Mouse (Mus musculus): ENCODE measurements around the gene Psme3. TPM values are rescaled to one million over a fixed set of nuclear protein-coding genes. Genes with fewer than 3 reads are reported as not detected.

The Psme3 gene
- total RNA-seq (2021), result 100 to 1,000 TPM; 103 to 114 TPM
- long read RNA-seq, experiment 1, transcript Psme3-201 (11 exons, 2,664 nt), result major isoform, 37 of 46 reads
- long read RNA-seq, experiment 1, partial matches to known transcripts, result 3 of 46 reads
- long read RNA-seq, experiment 1, other reads (novel, unspliced or antisense), result 6 of 46 reads
- long read RNA-seq, experiment 2, transcript Psme3-201 (11 exons, 2,664 nt), result major isoform, 38 of 55 reads
- long read RNA-seq, experiment 2, partial matches to known transcripts, result 10 of 55 reads
- long read RNA-seq, experiment 2, other reads (novel, unspliced or antisense), result 7 of 55 reads

DNA sequence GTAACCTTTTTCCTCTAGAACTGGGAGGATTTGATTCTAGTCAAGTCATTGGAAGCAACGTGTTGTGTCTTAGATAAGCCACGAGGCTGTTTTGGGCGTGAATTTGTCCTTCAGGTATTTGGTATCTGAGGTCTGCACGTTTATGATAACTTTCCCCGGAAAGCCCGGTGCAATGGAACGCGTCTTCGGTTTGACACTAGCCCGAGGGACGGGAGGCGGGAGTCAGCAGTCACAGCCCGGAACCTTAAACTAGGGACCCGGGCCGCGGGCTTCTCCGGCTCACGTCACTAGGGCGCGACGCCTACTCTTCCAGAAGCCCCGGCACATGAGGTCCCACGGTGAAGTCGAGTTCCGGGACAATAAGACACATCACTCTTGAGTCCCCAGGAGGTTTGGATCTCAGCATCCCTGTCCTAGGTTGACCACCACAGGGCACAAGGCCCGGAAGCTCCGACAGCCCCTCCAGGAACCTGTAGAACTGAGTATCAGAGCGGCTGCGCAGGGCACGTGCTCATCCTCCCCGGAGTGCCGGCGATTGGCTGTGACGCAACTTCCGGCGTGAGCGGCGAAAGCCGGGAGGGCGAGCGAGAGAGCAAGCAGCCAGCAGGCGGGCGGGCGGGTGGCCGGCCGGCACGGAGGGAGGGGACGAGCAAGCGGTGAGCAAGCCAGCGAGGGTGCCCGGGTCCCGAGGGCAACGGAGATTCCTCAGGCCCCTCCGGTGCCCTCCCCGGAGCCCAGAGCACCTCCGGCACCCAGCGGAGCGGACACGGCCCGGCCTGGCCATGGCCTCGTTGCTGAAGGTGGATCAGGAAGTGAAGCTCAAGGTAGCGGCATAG, at the start of gene Psme3:
Gene Psme3, plus strand, starts transcription at position 549 of the 836 bp plus-strand sequence.
- DNase-seq (ENCODE audit: low spot score in 2 of 2), result peak; percentile 94 to 96

DNA sequence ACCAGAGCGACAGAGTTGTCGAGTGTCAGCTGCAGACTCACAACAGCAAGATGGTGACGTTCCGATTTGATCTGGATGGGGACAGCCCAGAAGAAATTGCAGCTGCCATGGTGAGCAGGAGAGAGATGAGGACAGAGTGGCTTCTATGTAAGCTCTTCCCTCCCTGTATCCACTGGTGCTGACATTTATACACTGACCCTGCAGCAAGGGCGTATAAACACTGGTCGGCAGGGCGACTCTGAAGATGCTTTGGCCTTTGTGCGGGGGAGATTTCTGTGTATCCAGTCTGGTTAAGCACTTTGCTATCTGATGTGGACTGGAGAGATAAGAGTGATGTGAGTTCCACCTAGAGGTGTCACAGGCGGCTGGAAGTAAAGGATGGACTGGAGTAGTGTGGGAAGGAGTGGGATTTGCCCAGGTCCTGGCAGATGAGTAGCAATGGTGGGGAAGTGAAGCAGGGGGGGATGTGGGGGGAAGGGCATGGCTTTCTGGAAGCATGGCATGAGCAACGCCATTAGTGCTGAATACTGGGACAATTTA, 46.4 kb upstream of the Psme3 start:
- no peak for DNase-seq (ENCODE audit: low spot score in 2 of 2)

DNA sequence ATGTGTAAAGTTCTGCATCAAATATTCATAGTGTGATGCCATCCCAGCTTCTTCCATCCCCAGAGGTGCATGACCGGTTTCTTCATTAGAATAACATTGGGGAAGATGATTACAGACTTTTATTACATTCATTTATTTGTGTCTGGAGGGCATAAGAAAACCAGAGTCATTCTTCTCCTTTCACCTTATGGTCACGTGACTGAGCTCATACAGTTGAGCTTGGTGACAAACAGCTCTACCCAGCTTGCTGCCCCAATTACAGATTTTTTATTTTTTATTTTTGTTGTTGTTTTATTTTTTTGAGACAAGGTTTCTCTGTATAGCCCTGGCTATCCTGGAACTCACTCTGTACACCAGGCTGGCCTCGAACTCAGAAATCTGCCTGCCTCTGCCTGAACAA, 43.6 kb upstream of the Psme3 start:
- DNase-seq (ENCODE audit: low spot score in 2 of 2), result no peak

DNA sequence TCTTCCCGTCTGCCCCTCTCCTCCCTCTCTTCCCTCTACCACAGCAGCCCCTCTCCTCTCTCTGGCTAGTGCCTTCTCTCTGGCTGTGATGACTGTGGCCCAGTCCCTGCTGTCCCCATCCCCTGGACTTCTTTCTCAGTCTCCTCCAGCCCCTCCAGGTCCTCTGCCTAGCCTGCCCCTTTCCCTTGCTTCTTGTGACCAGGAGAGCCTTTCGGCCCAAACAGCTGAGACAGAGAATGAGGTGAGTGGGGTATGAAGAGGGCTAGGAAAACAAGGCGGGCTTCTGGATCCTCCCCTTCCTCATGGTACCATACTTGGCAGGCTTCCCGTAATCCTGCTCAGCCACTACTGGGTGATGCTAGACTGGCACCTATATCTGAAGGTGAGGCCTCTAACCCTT, 40.7 kb upstream of the Psme3 start:
- no peak for DNase-seq (ENCODE audit: low spot score in 2 of 2)

DNA sequence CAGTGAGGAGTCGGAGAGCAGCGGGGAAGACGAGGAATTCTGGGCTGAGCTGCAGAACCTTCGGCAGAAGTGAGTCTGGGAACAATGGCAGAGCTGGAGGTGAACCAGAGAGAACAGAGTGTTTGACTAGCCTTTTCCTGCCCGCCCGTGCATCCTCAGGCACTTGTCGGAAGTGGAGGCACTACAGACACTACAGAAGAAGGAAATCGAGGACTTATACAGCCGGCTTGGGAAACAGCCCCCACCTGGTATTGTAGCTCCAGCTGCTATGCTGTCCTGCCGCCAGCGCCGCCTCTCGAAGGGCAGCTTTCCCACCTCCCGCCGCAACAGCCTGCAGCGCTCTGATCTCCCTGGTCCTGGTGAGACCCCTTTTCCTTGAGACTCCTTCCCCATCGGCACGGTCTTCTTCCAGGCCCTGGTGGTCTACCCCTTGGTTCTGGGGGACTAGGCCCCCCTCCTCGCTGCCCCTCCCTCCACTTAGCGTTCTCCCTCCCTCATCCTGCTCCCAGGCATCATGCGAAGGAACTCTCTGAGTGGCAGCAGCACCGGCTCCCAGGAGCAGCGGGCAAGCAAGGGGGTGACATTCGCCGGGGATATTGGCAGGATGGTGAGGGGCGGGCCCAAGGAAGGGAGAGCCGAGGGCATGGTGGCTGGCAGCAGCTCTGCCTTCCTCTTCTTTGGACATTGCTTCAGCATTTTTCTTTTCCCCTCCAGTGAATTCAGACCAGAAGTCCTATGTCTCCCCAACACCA, 39.5 kb upstream of the Psme3 start:
- DNase-seq (ENCODE audit: low spot score in 2 of 2), result no peak

DNA sequence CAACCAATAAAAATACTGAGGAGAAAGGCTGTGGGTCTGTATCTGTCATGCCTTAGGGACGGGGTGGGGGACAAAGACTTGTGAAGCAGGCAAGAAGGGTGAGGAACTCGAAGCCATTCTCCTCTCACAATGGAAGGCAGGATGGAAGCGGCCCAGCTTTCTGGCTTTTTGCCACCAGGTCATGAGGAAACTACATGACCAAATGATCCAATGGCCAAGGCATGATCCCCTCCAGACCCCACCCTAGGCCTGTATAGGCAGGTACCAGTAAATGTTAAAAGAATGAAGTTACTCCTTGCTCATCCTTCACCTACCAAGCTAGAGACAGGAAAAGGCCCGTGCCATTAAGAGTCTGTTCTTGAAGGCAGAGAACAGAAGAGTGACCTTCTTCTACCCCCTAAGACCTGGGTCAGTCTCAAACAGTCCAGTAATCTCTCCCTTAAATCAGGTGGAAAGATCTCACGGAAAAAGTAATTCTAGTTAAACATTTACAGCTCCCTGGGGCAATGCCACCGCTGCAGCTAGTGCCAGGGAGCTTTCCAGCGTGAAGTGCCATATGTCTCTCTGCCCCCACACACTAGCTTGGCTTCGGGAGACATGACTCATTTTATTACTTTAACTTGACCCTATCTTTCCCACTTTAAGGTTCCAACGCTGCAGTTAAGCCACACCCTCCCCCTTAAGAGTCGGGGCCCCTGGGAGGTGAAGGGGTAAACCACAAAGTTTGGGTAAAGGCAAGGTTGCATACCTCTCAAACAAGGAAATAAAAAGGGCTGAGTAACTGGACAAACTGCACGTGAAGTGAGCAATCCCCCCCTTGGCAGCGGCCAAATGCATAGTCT, 38.4 kb upstream of the Psme3 start:
- peak in 1 of 2 experiments; percentile 34 for DNase-seq (ENCODE audit: low spot score in 2 of 2)

DNA sequence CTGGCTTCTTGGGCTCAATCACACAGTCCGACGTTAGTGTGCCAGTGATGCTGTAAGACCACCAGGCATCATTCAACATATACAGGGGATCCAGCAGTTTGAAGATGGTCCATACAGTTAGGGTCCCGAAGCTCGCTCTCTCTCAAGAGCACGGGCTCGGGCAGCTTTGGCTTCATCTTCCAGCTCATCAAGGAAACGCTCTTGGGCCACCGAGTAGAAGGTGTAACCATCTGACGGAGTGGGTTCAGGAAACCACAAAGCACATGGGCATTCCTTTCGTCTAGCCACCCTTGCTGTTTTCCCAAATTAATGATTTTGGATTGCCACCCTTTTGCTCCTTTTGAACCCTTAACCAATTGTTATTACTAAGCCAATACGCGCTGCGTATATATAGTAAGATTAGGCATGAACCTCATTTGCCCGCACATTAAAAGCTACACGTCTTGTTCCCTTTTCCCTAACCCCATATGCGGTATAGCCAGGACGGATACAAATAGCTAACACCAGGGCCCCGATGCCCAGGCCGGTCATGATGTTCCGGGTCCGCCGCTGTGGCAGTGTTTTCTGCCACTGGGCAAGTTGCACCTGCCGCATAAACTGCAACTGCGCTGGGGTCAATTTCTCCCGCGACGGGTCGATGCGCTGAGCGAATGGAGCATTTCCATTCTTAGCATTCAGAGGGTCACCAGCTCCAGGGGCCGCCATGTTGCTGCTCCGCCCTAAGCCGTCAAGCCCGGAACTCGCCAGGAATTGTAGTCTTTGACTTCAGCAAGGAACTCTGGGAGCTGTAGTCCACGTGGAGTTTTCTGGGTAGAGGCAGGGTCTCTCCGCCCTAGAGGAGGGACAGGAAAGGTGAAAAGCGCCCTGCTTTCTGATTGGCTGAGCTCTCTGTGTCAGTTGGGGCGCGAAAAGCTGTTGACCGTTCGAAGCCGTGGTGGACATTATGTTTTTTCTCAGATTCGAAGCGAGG, 37.5 kb upstream of the Psme3 start, which contains the start of the genes Cntd1 and Coa3:
Gene Cntd1, plus strand, starts transcription at position 790 of the 970 bp plus-strand sequence.
Gene Coa3, minus strand, starts transcription at position 892 of the 970 bp plus-strand sequence.
- peak; percentile 84 to 91 for DNase-seq (ENCODE audit: low spot score in 2 of 2)

DNA sequence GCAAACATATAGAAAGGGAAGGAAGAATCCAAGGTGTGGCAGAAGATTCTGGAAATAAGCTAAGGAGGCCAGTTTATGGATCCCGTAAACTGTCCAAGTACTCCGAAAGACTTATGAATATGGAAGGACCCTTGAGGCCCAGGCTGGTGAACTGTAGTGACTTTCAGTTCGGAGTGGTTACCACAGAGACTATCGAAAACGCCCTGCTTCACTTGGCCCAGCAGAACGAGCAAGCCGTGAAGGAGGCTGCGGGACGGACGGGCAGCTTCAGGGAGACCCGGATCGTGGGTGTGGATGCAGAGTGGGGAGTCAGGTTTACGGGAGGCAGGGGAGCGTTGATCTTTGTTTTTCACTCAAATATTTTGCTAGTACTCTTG, 36.8 kb upstream of the Psme3 start:
- no peak for DNase-seq (ENCODE audit: low spot score in 2 of 2)

DNA sequence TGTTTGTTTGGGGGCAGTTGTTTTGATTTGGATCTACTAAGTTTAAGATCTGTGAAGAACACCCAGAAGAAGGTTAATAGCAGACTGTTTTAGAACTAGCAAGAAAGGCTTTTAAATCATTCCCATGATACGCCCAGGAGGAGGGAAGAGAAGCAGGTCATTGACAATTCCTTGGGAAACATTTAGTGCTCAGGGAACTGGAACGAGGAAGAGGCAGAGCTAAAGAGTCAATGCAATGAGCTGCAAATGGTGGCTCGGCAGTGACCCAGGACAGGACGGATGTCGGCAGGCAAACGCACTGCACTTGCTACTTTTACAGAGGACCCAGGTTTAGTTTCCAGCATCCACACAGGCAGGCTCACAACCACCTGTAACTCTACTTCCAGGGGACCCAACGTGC, 35.2 kb upstream of the Psme3 start:
- DNase-seq (ENCODE audit: low spot score in 2 of 2), result no peak

DNA sequence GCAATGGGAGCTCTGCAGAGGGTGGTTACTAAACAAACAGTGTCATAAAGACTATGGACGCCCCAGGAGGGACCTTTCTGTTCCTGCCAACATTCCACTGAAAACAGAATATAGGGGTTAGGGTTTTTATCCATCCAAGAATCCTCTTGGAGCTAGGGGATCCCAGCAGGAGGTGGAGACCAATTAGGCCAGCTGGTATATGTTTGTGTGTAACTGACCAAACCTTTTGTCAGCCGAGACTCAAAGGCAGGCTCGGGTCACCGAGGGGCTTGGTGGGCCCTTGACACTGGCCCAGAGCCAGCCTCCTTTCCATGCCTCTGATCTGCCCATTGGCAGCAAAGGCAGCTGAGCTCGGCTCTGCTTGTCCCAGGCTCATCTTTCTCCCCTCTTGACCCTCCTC, 33.1 kb upstream of the Psme3 start:
- DNase-seq (ENCODE audit: low spot score in 2 of 2), result no peak

DNA sequence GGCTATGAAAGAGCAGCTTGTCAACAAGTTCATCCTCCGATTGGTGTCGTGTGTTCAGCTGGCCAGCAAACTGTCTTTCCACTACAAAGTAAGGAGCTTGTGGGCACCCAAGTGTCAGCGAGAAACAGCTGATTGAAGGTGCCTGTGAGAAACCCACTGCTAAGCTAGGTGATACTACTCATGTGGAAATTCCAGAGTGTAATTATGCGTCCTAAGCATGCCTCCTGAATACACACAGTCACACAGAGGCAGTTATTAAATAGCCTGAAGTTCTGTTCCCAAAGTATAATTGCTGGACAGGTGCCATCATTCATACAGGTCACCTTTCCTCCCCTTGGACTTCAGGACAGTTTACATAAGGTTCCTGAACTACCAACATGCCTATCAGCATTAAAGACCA, 32.2 kb upstream of the Psme3 start:
- DNase-seq (ENCODE audit: low spot score in 2 of 2), result no peak

DNA sequence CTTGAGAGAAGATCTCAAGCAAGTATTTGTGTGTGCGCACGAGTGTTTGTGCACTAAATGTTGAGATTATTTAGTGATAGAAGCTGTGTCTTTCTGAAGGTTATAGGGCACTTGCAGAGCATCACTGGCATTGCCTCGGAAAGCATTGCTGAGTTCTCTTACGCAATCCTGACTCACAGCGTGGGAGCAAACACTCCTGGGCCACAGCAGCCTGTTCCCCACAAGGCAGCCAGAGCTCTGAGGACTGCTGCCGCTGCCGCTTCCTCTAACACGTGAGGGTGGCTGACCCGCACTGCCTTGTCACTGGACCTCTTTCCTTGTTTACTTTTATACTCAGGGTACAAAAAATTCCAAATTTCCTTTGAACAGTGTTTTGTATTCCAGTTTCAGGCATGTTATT, 28.7 kb upstream of the Psme3 start:
- DNase-seq (ENCODE audit: low spot score in 2 of 2), result no peak

DNA sequence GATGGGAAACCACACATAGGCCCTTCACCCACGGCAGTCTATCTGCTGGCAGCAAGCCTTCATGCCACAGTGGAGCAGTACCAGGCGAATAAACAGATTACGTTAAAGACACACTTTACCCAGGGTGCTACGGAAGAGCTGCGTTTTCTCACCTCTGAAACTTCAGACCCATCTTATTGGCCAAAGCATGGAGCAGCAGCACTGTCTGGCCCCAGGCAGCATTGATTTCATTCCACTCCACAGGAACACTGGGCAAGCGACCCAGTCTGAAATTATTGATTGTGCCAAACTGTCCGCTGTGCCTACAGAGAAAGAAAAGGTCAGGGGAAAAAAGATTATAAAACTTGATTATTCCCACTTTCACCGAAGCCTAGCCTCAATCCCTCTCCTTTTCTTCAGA, 24.8 kb upstream of the Psme3 start:
- no peak for DNase-seq (ENCODE audit: low spot score in 2 of 2)

DNA sequence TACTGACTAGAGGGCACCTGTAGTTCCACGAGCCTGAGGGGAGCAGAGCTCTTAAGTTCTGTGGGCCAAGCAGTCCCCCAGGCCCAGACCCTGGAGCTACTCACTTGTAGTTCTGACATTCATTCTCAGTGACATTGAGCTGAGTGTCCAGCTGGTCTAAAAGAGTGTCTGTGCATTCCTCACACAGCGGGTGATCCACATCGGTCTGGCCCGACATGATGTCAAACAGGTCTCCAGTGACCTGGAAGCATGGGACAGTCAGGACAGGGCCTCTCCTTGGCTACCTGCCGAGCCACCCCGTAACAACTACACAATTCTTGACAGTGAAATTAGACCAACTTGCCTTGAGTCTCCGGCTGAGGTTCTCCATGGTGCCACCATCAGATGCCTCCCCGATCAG, 20.8 kb upstream of the Psme3 start:
- no peak for DNase-seq (ENCODE audit: low spot score in 2 of 2)

DNA sequence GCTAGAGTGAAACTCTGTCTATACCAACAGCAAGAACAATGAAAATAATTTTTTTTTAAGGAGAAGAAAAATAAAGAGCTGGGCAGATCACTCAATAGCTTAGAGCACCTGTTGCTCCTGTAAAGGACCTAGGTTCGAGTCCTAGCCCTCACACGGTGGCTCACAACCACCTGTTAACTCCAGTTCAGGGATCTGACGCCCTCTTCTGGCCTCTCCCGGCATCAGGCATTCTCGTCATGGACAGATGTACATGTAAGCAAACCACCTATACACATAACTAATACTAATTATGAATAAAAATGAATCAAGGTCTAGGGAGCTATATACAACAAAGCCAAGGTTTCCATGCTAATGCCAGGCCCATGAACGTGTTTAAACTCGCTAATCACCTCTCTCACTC, 15.1 kb upstream of the Psme3 start:
- no peak for DNase-seq (ENCODE audit: low spot score in 2 of 2)

DNA sequence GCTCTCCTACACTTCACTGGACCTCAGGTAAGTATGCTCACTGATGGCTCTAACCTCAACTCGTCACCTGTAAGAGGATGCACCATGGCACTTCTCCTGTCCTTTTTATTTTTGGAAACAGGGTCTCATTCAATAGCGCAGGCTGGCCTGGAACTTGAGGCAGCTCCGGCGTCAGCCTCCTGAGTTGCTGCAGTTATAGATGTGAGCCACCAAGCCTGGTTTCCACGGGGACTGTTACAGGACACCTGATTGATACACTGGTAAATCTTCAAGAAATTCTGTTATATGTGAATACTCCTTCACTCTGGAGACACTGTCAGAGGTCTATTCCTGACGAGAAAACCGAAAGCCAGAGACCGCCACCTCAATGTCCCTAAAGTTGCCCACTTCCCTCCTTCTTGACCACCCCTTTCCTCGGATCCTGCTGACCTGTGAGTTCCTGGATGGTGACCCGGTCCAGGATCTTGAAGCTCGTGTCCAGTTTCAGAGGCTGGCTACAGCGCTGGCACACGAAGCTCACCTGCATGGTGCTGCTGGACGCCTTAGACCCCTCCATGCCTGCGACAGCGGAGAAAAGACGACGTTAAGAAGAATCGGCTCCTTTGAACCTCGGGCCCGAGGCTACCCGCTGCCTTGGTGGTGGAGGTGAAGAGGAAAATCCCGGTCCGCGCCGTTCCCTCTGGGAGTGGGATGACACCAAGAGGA, 14.6 kb upstream of the Psme3 start:
- DNase-seq (ENCODE audit: low spot score in 2 of 2), result no peak

DNA sequence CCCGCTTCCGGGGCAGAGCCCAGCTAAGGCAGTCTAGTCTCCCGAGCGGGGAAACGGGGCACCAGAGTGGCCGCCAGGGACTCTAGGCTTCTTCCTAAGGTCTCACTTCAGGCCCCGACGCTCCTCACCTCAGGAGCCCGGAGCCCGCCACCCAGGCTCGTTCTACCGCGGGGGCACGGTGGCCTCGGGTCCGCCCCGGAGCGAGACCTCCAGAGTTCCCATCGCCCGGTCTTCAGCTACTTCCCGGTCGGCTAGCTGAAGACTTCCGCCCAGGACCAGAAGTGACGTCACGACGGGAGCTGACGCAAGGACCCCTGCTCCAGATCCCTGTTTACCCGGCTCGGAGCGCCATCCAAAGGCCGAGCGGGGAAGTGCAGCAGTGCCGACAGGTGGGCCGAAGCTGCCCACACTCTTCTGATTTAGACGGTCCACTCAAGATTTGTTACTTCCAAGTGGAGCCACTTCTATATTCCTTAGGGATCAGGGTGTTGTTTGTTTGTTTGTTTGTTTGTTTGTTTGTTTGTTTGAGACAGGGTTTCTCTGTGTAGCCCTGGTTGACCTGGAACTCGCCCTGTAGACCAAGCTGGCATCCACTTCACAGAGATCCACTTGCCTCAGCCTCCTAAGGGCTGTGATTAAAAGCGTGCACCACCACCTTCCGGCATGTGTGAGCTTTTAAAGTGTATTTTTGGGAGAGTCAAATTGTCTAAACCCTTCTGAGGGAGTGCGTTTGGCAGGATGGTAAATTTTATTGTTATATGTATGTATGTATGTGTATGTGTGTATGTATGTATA, 13.8 kb upstream of the Psme3 start, which contains the start of gene Becn1:
Gene Becn1, minus strand, starts transcription at position 283 of the 795 bp plus-strand sequence.
- DNase-seq (ENCODE audit: low spot score in 2 of 2), result peak; percentile 95 to 97

DNA sequence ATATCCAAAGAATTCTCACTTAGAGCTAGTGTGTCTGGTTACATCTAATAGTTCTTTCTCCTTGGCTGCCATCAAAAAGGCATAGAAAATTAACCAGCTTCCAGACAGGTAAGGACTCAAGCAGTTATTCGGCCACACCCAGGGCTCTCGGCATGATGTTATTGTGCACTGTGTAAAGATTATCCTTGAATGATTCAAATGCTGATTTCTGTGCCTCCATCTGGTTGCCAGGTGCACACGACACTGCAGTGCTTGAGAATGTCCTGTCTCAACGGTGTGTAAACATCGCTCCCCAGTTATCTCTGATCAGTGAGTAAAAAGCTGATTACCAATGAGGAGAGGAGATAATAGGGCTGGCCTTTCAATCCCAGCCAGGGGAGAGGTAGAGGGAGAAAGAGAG, 8.3 kb upstream of the Psme3 start:
- no peak for DNase-seq (ENCODE audit: low spot score in 2 of 2)
